ENCODE assay signal across 19 mouse cellular contexts in the genomic region with DNA sequence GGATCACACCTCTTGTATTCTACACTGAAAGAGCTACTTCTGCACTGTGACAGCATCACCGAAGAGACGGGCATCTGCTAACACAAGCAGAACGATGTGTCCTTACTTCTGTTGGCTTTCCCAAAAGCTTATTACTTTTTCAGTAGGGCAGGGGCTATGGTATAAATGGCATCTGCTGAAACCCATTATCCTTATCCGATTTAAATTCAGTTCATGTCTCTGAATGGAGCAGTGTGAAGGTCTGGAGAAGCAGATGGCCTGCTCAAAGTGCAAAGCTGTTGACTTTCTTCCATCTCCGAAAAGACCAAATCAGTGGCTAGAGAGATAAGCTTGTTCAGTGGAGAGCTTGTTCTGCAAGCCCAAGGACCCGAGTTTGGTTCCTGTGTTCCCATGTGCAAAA. TPM values are rescaled to one million over a fixed set of nuclear protein-coding genes. Genes with fewer than 3 reads are reported as not detected.
"Had no signal": no experiment of that assay in that cellular context is flagged by ENCODE, and none has a peak within 500 bp of the region (broad histone marks: within the 10 kb centered on the region; RNA-seq: fewer than 3 reads in every experiment).

No protein-coding gene starts in this region.

- H3K27ac ChIP-seq: kidney, embryonic 15.5 days; limb, embryonic 15.5 days; liver, embryonic 12.5 days; neural tube, embryonic 13.5 days had no signal

- H3K4me3 ChIP-seq: kidney, embryonic 15.5 days; limb, embryonic 15.5 days; liver, embryonic 12.5 days; neural tube, embryonic 13.5 days had no signal

- H3K36me3 ChIP-seq: kidney, embryonic 15.5 days; limb, embryonic 15.5 days; liver, embryonic 12.5 days; neural tube, embryonic 13.5 days had no signal

- H3K4me2 ChIP-seq: kidney, embryonic 15.5 days; limb, embryonic 15.5 days; liver, embryonic 12.5 days; lung, embryonic 14.5 days; neural tube, embryonic 13.5 days had no signal

- H3K9ac ChIP-seq: kidney, embryonic 15.5 days; limb, embryonic 15.5 days; liver, embryonic 12.5 days; lung, embryonic 14.5 days; neural tube, embryonic 13.5 days had no signal

- H3K27me3 ChIP-seq: kidney, embryonic 15.5 days; limb, embryonic 15.5 days; liver, embryonic 12.5 days; neural tube, embryonic 13.5 days had no signal

- H3K9me3 ChIP-seq: kidney, embryonic 15.5 days; limb, embryonic 15.5 days; liver, embryonic 12.5 days; neural tube, embryonic 13.5 days had no signal

- ATAC-seq: liver, embryonic 12.5 days had no signal

- H3K4me1 ChIP-seq: liver, embryonic 12.5 days had no signal

- DNase-seq: kidney, adult 2 months; kidney, postnatal 14 days; layer of hippocampus, postnatal 36 days; lung, embryonic 14.5 days; lung, postnatal 10 days; lung, postnatal 4 days; midbrain, embryonic 14.5 days; thymus, adult 18-20 months; thymus, postnatal 14 days had no signal

RNA-seq across cellular contexts. Expression of a gene that starts 10.1 kb away (rescaled TPM):
- total RNA-seq: layer of hippocampus, postnatal 36 days; left cerebral cortex, adult 8-10 months; left cerebral cortex, postnatal 25 days; megakaryocyte, adult 5-6 weeks had no signal
- polyA plus RNA-seq: kidney, adult 2 months; kidney, embryonic 15.5 days; large intestine, adult 2 months; limb, embryonic 11.5 days; limb, embryonic 15.5 days; liver, embryonic 12.5 days; liver, embryonic 16.5 days; midbrain, embryonic 14.5 days; neural tube, embryonic 13.5 days had no signal
